Mouse (Mus musculus) left cerebral cortex, adult 2 months (tissue): Measurements from ENCODE around the gene Ppdpf. TPM values are rescaled to one million over a fixed set of nuclear protein-coding genes. Genes with fewer than 3 reads are reported as not detected.

ENCODE experiments used
- DNase-seq, 2 experiments: peaks; one replicate each; pipeline ENCODE4 v3.0.0; 2021 to 2022; ENCODE audit warnings: low spot score in 2 of 2, mixed read lengths in 1 of 2; ENCODE audit errors: extremely low spot score in 1 of 2
- H3K27ac ChIP-seq: fragments of 200-600 bp; 2 replicates; pipeline ENCODE4 v1.8.1; 2022
- H3K4me3 ChIP-seq: fragments of 200-600 bp; 2 replicates; pipeline ENCODE4 v1.8.1; 2022
- CTCF ChIP-seq: fragments of 200-600 bp; IDR thresholded peaks from 2 replicates; pipeline ENCODE4 v1.8.1; 2022; ENCODE audit warnings: antibody characterized with exemption, mild to moderate bottlenecking, moderate library complexity
- intact Hi-C: fragments of 180-260 bp; cut with DNase I; formaldehyde crosslinking; loops from one replicate; pipeline ENCODE4 v1.15.1; 2025
- long read RNA-seq, 2 experiments: library from polyadenylated mRNA; stranded (forward); transcript quantifications; one replicate each; pipeline ENCODE4 v2.0.0; 2021; ENCODE audit warnings: borderline mapping rate in 2 of 2
- total RNA-seq, 2 experiments: library from RNA; stranded (reverse); gene quantifications; 2 replicates each; pipeline ENCODE4 v1.2.3; 2021

The Ppdpf gene
- 10 to 100 TPM; 72.8 to 77.8 TPM for total RNA-seq
- long read RNA-seq, experiment 1, transcript Ppdpf-206 (4 exons, 750 nt): minor isoform, 13 of 62 reads
- long read RNA-seq, experiment 1, transcript Ppdpf-205 (3 exons, 771 nt): minor isoform, 10 of 62 reads
- long read RNA-seq, experiment 1, transcript Ppdpf-202 (5 exons, 689 nt): minor isoform, 10 of 62 reads
- long read RNA-seq, experiment 1, transcript Ppdpf-201 (5 exons, 1,160 nt): major isoform, 17 of 62 reads
- long read RNA-seq, experiment 1, partial matches to known transcripts: 4 of 62 reads
- long read RNA-seq, experiment 1, other reads (novel, unspliced or antisense): 1 of 62 reads
- long read RNA-seq, experiment 2, transcript Ppdpf-205 (3 exons, 771 nt): minor isoform, 6 of 54 reads
- long read RNA-seq, experiment 2, transcript Ppdpf-201 (5 exons, 1,160 nt): minor isoform, 13 of 54 reads
- long read RNA-seq, experiment 2, transcript Ppdpf-202 (5 exons, 689 nt): minor isoform, 7 of 54 reads
- long read RNA-seq, experiment 2, transcript Ppdpf-206 (4 exons, 750 nt): major isoform, 15 of 54 reads
- long read RNA-seq, experiment 2, partial matches to known transcripts: 4 of 54 reads
- long read RNA-seq, experiment 2, other reads (novel, unspliced or antisense): 2 of 54 reads

GRCm38 (mm10) chr2:181187121-181188000, at the start of gene Ppdpf:
Ppdpf (plus strand) TSS chr2:181187247.
- peak within 1 kb of the TSS; percentile 60 for H3K4me3 ChIP-seq
- peak; percentile 90 to 92 for DNase-seq
- peak; percentile 21 for TF ChIP-seq CTCF
- intact Hi-C loops: loop anchor here (1.0 to 5.0 kb wide), 5 partner anchors 31 to 410 kb away; partner anchors contain the start of genes Eef1a2, Rtel1 and Samd10
- H3K27ac ChIP-seq: peak within 1 kb of the TSS; percentile 96

GRCm38 (mm10) chr2:181139641-181140193, 47.3 kb upstream of the Ppdpf start:
- intact Hi-C loops: no loop called here
- Histone ChIP-seq H3K4me3 (no peak overlapping the region), H3K27ac (no peak overlapping the region)
- TF ChIP-seq CTCF: no peak
- DNase-seq: no peak

- H3K4me3 ChIP-seq: no peak overlapping the region
- intact Hi-C loops: loop anchor here (2.0 kb wide), 1 partner anchor 22 kb away; no protein-coding TSS in a partner anchor
- peak overlapping the region; percentile 95 for H3K27ac ChIP-seq
- DNase-seq: no peak
- TF ChIP-seq CTCF: no peak
Measured at GRCm38 (mm10) chr2:181142703-181143135, 44.3 kb upstream of the Ppdpf start.

DNA sequence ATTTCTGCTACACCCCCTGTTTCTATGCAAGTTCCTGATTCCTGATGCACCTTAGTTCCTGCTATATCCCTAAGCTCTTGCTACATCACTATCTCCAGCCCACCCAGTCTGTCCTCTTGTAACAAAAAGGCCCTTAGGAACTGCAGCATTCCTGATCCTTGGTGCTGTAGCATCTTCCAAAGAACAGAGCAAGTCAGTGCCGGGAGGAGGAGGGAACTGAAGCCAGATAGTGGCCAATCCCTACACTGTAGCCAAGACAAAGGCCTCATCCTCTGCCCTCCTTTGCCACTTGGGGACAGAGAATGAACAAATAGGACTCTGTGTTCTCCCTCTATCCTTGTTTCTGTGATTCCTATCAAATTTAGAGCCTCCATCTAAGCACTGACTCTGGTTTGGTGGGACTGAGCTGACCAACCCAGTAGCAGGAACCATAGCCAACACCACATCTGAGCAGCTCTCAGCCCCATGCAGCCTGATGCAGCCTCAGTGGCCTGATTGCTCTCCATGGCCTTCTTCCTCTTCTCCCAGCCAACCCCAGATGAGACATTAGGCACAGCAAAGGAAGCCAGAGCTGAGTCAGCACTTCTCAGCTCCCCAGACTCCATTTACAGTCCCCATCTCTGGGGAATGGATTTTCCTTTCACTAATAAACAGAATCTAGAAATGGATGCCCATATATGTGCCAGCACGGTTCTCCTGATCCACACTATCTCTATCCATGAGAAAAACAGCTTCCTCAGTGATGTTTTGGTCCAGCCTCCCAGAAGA, 43.4 kb upstream of the Ppdpf start:
- H3K4me3 ChIP-seq: no peak overlapping the region
- no peak for DNase-seq
- TF ChIP-seq CTCF: no peak
- H3K27ac ChIP-seq: peak overlapping the region; percentile 95
- intact Hi-C loops: loop anchor here (2.0 kb wide), 1 partner anchor 23 kb away; no protein-coding TSS in a partner anchor

- H3K27ac ChIP-seq: peak overlapping the region; percentile 95
- TF ChIP-seq CTCF: no peak
- no peak overlapping the region for H3K4me3 ChIP-seq
- DNase-seq: no peak
- intact Hi-C loops: no loop called here
Measured at GRCm38 (mm10) chr2:181144675-181145074, 42.4 kb upstream of the Ppdpf start.

DNA sequence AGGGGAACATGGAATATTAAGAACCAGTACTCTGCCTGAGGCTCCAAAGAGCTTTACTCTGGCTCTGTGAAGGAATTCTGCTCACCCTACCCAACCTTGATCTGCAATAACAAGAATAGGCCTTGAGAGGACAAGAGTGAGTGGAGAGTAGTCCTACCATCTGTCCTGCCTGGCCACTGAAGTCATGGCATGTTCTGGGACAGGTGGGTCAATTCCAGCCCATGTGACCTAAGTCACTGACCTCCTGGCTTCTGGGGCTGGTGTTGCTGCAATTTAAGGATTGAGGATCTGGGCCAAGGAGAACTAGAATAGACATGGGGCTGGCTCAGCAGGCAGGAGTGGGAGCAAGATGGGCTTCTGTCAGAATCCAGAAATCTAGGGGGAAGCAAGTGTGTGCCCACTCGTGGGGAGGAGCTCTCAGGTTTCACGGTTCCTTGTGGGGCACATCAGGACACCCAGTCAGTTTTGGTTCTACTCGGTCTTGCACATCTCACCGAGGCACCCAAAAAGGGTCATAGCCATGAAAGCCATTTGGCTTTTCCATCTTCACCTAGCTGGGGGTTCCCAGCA, 40.0 kb upstream of the Ppdpf start:
- intact Hi-C loops: no loop called here
- no peak for TF ChIP-seq CTCF
- peak overlapping the region; percentile 61; the same call in 1 of the 2 replicates for H3K27ac ChIP-seq
- H3K4me3 ChIP-seq: no peak overlapping the region
- DNase-seq: no peak

- intact Hi-C loops: no loop called here
- peak overlapping the region; percentile 63; the same call in 1 of the 2 replicates for H3K27ac ChIP-seq
- DNase-seq: peak in 1 of 2 experiments; percentile 59
- H3K4me3 ChIP-seq: 0 out of 2 replicates have a peak overlapping the region, but pooled peaks have one; percentile 7
- no peak for TF ChIP-seq CTCF
Measured at GRCm38 (mm10) chr2:181147546-181148317, 39.3 kb upstream of the Ppdpf start.

- DNase-seq: no peak
Measured at GRCm38 (mm10) chr2:181148318-181148955, 38.6 kb upstream of the Ppdpf start.

DNA sequence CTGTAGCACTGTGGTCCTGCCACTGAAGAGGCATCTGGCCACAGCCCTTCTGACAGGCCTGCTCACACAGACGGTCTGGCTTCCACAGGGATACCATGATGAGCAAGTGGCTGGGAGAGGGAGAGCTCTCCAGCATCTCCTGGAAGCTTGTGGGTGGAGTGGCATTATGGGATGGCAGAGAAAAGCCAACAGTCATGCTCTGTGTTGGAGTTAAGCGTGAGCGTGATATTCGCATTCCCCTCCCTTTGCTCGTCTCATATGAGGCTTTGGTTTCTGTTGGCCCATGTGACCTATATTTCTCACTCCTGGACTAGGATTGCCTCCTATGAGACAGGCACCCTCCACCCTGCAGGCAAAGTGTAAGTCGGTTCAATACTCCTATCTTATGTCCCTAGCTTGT, 36.8 kb upstream of the Ppdpf start:
- H3K4me3 ChIP-seq: no peak overlapping the region
- H3K27ac ChIP-seq: peak overlapping the region; percentile 50; the same call in 1 of the 2 replicates
- intact Hi-C loops: loop anchor here (2.0 kb wide), 1 partner anchor 29 kb away; no protein-coding TSS in a partner anchor
- peak in 1 of 2 experiments; percentile 59 for DNase-seq
- no peak for TF ChIP-seq CTCF

More at GRCm38 (mm10) chr2:181148318-181148955, 38.6 kb upstream of the Ppdpf start:
- Histone ChIP-seq H3K4me3 (no peak overlapping the region), H3K27ac (peak overlapping the region; percentile 50; the same call in 1 of the 2 replicates)
- intact Hi-C loops: no loop called here
- no peak for TF ChIP-seq CTCF
